Mouse (Mus musculus) bone marrow, adult 2 months (tissue): Measurements from ENCODE around the gene Sub1.

ENCODE experiments used
- CTCF ChIP-seq: fragments of 200-500 bp; IDR thresholded peaks from 2 replicates; pipeline ENCODE4 v1.5.1; 2011; ENCODE audit warnings: low read length, control low read depth; ENCODE audit not compliant: control insufficient read depth, insufficient read depth
- POLR2A ChIP-seq: fragments of 200-500 bp; IDR thresholded peaks from 2 replicates; pipeline ENCODE4 v1.6.1; 2011; ENCODE audit warnings: low read depth, mild to moderate bottlenecking, control low read depth, low read length, borderline replicate concordance; ENCODE audit not compliant: control insufficient read depth

- TF ChIP-seq POLR2A (no peak), CTCF (no peak)
Observed at GRCm38 (mm10) chr15:11952159-11952558, 44.6 kb downstream of the Sub1 start.
